Mouse (Mus musculus) heart, postnatal 0 days (tissue): ENCODE results near the gene Phgr1.

Experiments
- CTCF ChIP-seq: IDR thresholded peaks from 2 replicates; pipeline ENCODE4 v1.5.1; 2016; ENCODE audit warnings: antibody characterized with exemption, control low read depth, low read depth
- EP300 ChIP-seq: IDR thresholded peaks from 2 replicates; pipeline ENCODE4 v1.6.1; 2016; ENCODE audit warnings: antibody characterized with exemption, low read depth

DNA sequence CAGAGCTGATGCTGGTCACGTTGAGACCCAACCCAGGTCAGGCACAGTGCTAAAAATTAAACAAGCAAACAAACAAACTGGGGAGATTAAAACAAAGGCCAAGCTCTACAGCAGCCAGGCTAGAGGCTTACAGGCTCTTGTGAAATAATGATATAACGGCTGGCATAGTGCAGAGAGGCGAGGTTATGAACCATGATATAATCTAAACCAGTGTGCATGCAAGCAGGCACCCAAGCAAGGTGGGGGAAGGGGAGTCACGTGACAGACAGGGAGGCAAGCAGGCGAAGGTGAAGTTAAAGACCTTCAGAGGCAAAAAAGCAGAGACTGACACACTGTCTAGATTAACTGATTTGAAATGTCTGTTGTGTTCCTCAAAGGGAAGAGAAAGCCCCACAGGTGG, 10.5 kb downstream of the Phgr1 start:
- TF ChIP-seq CTCF (no peak), EP300 (no peak)
